Mouse (Mus musculus): ENCODE measurements around the gene Pou5f1.

The Pou5f1 gene

GRCm38 (mm10) chr17:35550143-35550494 is 44.3 kb downstream of the Pou5f1 start:
- DNase-seq (ENCODE audit: low spot score in 2 of 2), result no peak

DNA sequence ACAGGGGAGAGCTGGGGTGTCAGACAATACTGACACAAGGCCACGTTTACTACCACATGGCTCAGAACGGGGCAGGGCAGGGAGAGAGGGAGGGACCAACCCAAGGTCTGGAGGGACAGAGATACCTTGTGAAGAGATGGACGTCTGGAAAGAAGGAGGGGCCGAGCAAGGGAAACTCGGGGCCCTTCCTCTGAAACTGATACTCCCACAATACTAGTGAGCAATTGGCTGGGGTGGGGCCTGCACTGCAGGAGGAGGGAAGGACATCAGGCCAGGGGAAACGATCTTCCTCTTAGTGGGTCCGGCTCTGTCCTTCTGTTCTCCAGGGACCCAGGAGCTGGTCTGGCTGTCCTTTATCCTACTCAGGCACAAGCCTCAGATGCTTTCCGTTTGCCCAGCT is 45.1 kb downstream of the Pou5f1 start:
- DNase-seq (ENCODE audit: low spot score in 2 of 2), result no peak

GRCm38 (mm10) chr17:35551881-35552414 is 46.1 kb downstream of the Pou5f1 start, which contains the start of gene Cdsn:
Gene Cdsn (plus strand): TSS chr17:35552128.
- DNase-seq (ENCODE audit: low spot score in 2 of 2), result no peak

GRCm38 (mm10) chr17:35554321-35554720 is 48.5 kb downstream of the Pou5f1 start:
- no peak for DNase-seq (ENCODE audit: low spot score in 2 of 2)

GRCm38 (mm10) chr17:35554761-35555397 is 49.1 kb downstream of the Pou5f1 start:
- DNase-seq (ENCODE audit: low spot score in 2 of 2), result no peak

- DNase-seq (ENCODE audit: low spot score in 2 of 2), result no peak
Measured at GRCm38 (mm10) chr17:35556186-35556765, 50.5 kb downstream of the Pou5f1 start.

- peak; percentile 43 to 63 for DNase-seq (ENCODE audit: low spot score in 2 of 2)
Measured at GRCm38 (mm10) chr17:35556812-35557211, 51.0 kb downstream of the Pou5f1 start.

DNA sequence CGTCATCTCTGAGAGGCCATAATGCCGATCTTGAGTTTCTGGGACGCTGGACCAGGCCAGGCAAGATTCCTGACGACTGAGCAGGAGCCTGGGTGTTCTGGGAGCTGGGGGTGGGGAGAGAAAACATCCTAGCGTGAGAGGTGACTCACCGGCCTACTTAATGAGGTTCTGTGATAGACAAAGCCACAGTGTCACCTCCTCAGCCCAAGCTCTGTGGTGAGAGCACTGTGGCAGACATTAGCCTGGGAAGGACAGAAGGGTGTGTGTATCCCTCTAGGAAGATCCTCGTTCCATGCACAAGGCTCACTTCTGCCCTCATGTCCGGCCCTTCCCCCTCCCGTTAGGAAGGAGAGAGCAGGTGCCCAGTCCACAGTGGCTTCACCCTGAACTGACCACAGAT is 51.5 kb downstream of the Pou5f1 start:
- DNase-seq (ENCODE audit: low spot score in 2 of 2), result no peak

- DNase-seq (ENCODE audit: low spot score in 2 of 2), result no peak
Measured at GRCm38 (mm10) chr17:35558216-35558615, 52.4 kb downstream of the Pou5f1 start.
